Mouse (Mus musculus): ENCODE data around the gene Zcchc24.
"Not testable (repeated sequence)": the region's sequence is repeated elsewhere in the genome, so short reads cannot be mapped to it uniquely, and the experiment has no call there.

Zcchc24 gene

GRCm38 (mm10) chr14:25768915-25769625 is at the start of gene Zcchc24:
Zcchc24 (minus strand) TSS chr14:25769039.
- in situ Hi-C loops (cut with MboI; ENCODE audit: low sequenced_read_pairs) = no loop called here

GRCm38 (mm10) chr14:25816416-25816815 is 47.6 kb upstream of the Zcchc24 start:
- in situ Hi-C loops (cut with MboI; ENCODE audit: low sequenced_read_pairs) = no loop called here

GRCm38 (mm10) chr14:25814140-25814539 is 45.3 kb upstream of the Zcchc24 start:
- in situ Hi-C loops (cut with MboI; ENCODE audit: low sequenced_read_pairs) = no loop called here

- in situ Hi-C loops (cut with MboI; ENCODE audit: low sequenced_read_pairs) = not testable (repeated sequence)
These were observed 42.2 kb upstream of the Zcchc24 start for GRCm38 (mm10) chr14:25811026-25811425.

GRCm38 (mm10) chr14:25806561-25806960 is 37.7 kb upstream of the Zcchc24 start:
- in situ Hi-C loops (cut with MboI; ENCODE audit: low sequenced_read_pairs) = no loop called here

GRCm38 (mm10) chr14:25805871-25806270 is 37.0 kb upstream of the Zcchc24 start:
- in situ Hi-C loops (cut with MboI; ENCODE audit: low sequenced_read_pairs) = no loop called here

- in situ Hi-C loops (cut with MboI; ENCODE audit: low sequenced_read_pairs) = no loop called here
These were observed 34.5 kb upstream of the Zcchc24 start for GRCm38 (mm10) chr14:25803246-25803809.

- in situ Hi-C loops (cut with MboI; ENCODE audit: low sequenced_read_pairs) = no loop called here
These were observed 33.7 kb upstream of the Zcchc24 start for GRCm38 (mm10) chr14:25802511-25802910.

- in situ Hi-C loops (cut with MboI; ENCODE audit: low sequenced_read_pairs) = no loop called here
These were observed 31.5 kb upstream of the Zcchc24 start for GRCm38 (mm10) chr14:25800166-25800960.

GRCm38 (mm10) chr14:25796619-25797018 is 27.8 kb upstream of the Zcchc24 start:
- in situ Hi-C loops (cut with MboI; ENCODE audit: low sequenced_read_pairs) = no loop called here

GRCm38 (mm10) chr14:25795561-25796174 is 26.8 kb upstream of the Zcchc24 start:
- in situ Hi-C loops (cut with MboI; ENCODE audit: low sequenced_read_pairs) = no loop called here

- in situ Hi-C loops (cut with MboI; ENCODE audit: low sequenced_read_pairs) = no loop called here
These were observed 26.2 kb upstream of the Zcchc24 start for GRCm38 (mm10) chr14:25795067-25795466.

GRCm38 (mm10) chr14:25794331-25794730 is 25.5 kb upstream of the Zcchc24 start:
- in situ Hi-C loops (cut with MboI; ENCODE audit: low sequenced_read_pairs) = no loop called here

GRCm38 (mm10) chr14:25790768-25791302 is 22.0 kb upstream of the Zcchc24 start:
- in situ Hi-C loops (cut with MboI; ENCODE audit: low sequenced_read_pairs) = no loop called here

- in situ Hi-C loops (cut with MboI; ENCODE audit: low sequenced_read_pairs) = no loop called here
These were observed 21.1 kb upstream of the Zcchc24 start for GRCm38 (mm10) chr14:25789946-25790345.

GRCm38 (mm10) chr14:25789207-25789606 is 20.4 kb upstream of the Zcchc24 start:
- in situ Hi-C loops (cut with MboI; ENCODE audit: low sequenced_read_pairs) = no loop called here

GRCm38 (mm10) chr14:25788201-25788600 is 19.4 kb upstream of the Zcchc24 start:
- in situ Hi-C loops (cut with MboI; ENCODE audit: low sequenced_read_pairs) = no loop called here

GRCm38 (mm10) chr14:25787387-25787910 is 18.6 kb upstream of the Zcchc24 start:
- in situ Hi-C loops (cut with MboI; ENCODE audit: low sequenced_read_pairs) = no loop called here

- in situ Hi-C loops (cut with MboI; ENCODE audit: low sequenced_read_pairs) = no loop called here
These were observed 18.1 kb upstream of the Zcchc24 start for GRCm38 (mm10) chr14:25786959-25787358.

GRCm38 (mm10) chr14:25785210-25785609 is 16.4 kb upstream of the Zcchc24 start:
- in situ Hi-C loops (cut with MboI; ENCODE audit: low sequenced_read_pairs) = no loop called here

- in situ Hi-C loops (cut with MboI; ENCODE audit: low sequenced_read_pairs) = no loop called here
These were observed 14.4 kb upstream of the Zcchc24 start for GRCm38 (mm10) chr14:25783220-25783619.

Measured in CH12F3 (cell line).